27 mouse cellular contexts compared by ENCODE assay signal in the genomic region with DNA sequence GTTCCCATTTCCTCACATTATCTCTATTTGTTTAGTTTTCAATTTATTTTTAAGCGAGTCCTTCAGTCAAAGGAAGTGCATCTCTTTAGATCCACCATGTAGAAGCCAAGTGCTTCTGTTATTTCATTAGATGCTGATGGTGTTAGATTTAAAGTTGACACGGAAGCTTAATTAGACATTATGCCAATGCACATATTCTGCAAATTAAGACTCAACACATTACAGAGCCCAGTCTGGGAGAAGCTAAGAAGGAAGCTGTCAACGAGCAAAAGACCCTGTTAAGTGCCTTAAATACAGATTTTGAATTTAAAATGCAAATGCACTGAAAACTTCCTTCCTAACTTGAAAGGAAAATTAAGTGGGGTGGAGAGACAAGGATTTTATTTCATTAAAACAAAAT.
"Had no signal": no experiment of that assay in that cellular context is flagged by ENCODE, and none has a peak within 500 bp of the region (broad histone marks: within the 10 kb centered on the region; RNA-seq: fewer than 3 reads in every experiment).

No protein-coding gene starts in this region.

- H3K4me1 ChIP-seq: heart, embryonic 10.5 days; hindbrain, embryonic 10.5 days; hindbrain, embryonic 12.5 days; intestine, embryonic 15.5 days; limb, embryonic 13.5 days; limb, embryonic 15.5 days; liver, embryonic 12.5 days had no signal

- ATAC-seq: hindbrain, embryonic 16.5 days; inflammation-experienced regulatory T-cells, adult 6 months; intestine, embryonic 15.5 days; intestine, postnatal 0 days; liver, embryonic 12.5 days had no signal

- H3K27me3 ChIP-seq: heart, embryonic 12.5 days; hindbrain, embryonic 12.5 days; intestine, embryonic 15.5 days; limb, embryonic 13.5 days; limb, embryonic 15.5 days; liver, embryonic 12.5 days had no signal

- H3K9me3 ChIP-seq: heart, embryonic 10.5 days; heart, embryonic 12.5 days; hindbrain, embryonic 10.5 days; hindbrain, embryonic 12.5 days; intestine, embryonic 15.5 days; limb, embryonic 13.5 days; limb, embryonic 15.5 days; liver, embryonic 12.5 days had no signal

- DNase-seq: gastrocnemius, adult 2 months; gastrocnemius, postnatal 10 days; gastrocnemius, postnatal 25 days; heart, adult 18-20 months; heart, postnatal 10 days; heart, postnatal 4 days; kidney, adult 18-20 months; kidney, adult 8-10 months; kidney, postnatal 10 days; kidney, postnatal 25 days; kidney, postnatal 4 days; left cerebral cortex, postnatal 4 days had no signal

- H3K27ac ChIP-seq: gastrocnemius, adult 2 months; heart, embryonic 10.5 days; hindbrain, embryonic 10.5 days; hindbrain, embryonic 12.5 days; hindbrain, embryonic 14.5 days; intestine, embryonic 15.5 days; layer of hippocampus, adult 2 months; left cerebral cortex, adult 2 months; limb, embryonic 13.5 days; limb, embryonic 15.5 days; liver, embryonic 12.5 days; liver, embryonic 14.5 days had no signal

- H3K9ac ChIP-seq: heart, embryonic 12.5 days; hindbrain, embryonic 12.5 days; hindbrain, embryonic 14.5 days; intestine, embryonic 15.5 days; limb, embryonic 13.5 days; limb, embryonic 15.5 days; liver, embryonic 12.5 days; liver, embryonic 14.5 days had no signal

- H3K4me2 ChIP-seq: heart, embryonic 12.5 days; hindbrain, embryonic 12.5 days; hindbrain, embryonic 14.5 days; intestine, embryonic 15.5 days; limb, embryonic 13.5 days; limb, embryonic 15.5 days; liver, embryonic 12.5 days had no signal

- H3K4me3 ChIP-seq: gastrocnemius, adult 2 months; heart, embryonic 10.5 days; heart, embryonic 12.5 days; hindbrain, embryonic 10.5 days; hindbrain, embryonic 12.5 days; intestine, embryonic 15.5 days; layer of hippocampus, adult 2 months; left cerebral cortex, adult 2 months; limb, embryonic 13.5 days; limb, embryonic 15.5 days; liver, embryonic 12.5 days had no signal

- H3K36me3 ChIP-seq: heart, embryonic 10.5 days; heart, embryonic 12.5 days; hindbrain, embryonic 10.5 days; hindbrain, embryonic 12.5 days; intestine, embryonic 15.5 days; limb, embryonic 13.5 days; limb, embryonic 15.5 days; liver, embryonic 12.5 days had no signal
